Mouse (Mus musculus): ENCODE measurements at regions not wholly inside any gene's neighbourhood (a gene's known extent, or its start where the extent isn't known, plus 50 kb on each side); places are given as distances from the start of the nearest gene placed in this dataset.

GRCm38 (mm10) chr12:90903991-90904390, 165.8 kb upstream of the Dio2 start:
- Histone ChIP-seq H3K4me3 (ENCODE audit: low read depth, low read length) (no peak overlapping the region), H3K9ac (ENCODE audit: low read depth, low read length) (no peak overlapping the region), H3K27ac (ENCODE audit: low read length) (no peak overlapping the region), H3K4me1 (ENCODE audit: control insufficient read depth, insufficient read depth, low read length) (no peaks in the 10 kb centered on the region), H3K9me3 (replicated peaks; ENCODE audit: control insufficient read depth, low read length, poor library complexity, severe bottlenecking) (no peaks in the 10 kb centered on the region), H3K4me2 (ENCODE audit: low read length) (no peak overlapping the region), H3K36me3 (ENCODE audit: control insufficient read depth, insufficient read depth, low read length) (no peaks in the 10 kb centered on the region), H3K27me3 (ENCODE audit: control insufficient read depth, insufficient read depth, low read depth, low read length) (no peaks in the 10 kb centered on the region)
- ATAC-seq, result no peak
- WGBS, result 79% methylated on average over 6 of the region's 6 CpGs

- ATAC-seq, result no peak
- Histone ChIP-seq H3K4me2 (ENCODE audit: low read length) (no peak overlapping the region), H3K9ac (ENCODE audit: low read depth, low read length) (no peak overlapping the region), H3K36me3 (ENCODE audit: control insufficient read depth, insufficient read depth, low read length) (no peaks in the 10 kb centered on the region), H3K4me1 (ENCODE audit: control insufficient read depth, insufficient read depth, low read length) (no peaks in the 10 kb centered on the region), H3K9me3 (replicated peaks; ENCODE audit: control insufficient read depth, low read length, poor library complexity, severe bottlenecking) (no peaks in the 10 kb centered on the region), H3K27me3 (ENCODE audit: control insufficient read depth, insufficient read depth, low read depth, low read length) (no peaks in the 10 kb centered on the region), H3K27ac (ENCODE audit: low read length) (no peak overlapping the region), H3K4me3 (ENCODE audit: low read depth, low read length) (no peak overlapping the region)
- 94% methylated on average over 9 of the region's 9 CpGs for WGBS
These were observed 155.6 kb upstream of the Dio2 start for GRCm38 (mm10) chr12:90893655-90894370.

- Histone ChIP-seq H3K36me3 (ENCODE audit: control insufficient read depth, insufficient read depth, low read length) (no peaks in the 10 kb centered on the region), H3K4me3 (ENCODE audit: low read depth, low read length) (no peak overlapping the region), H3K4me2 (ENCODE audit: low read length) (no peak overlapping the region), H3K27ac (ENCODE audit: low read length) (no peak overlapping the region), H3K9me3 (replicated peaks; ENCODE audit: control insufficient read depth, low read length, poor library complexity, severe bottlenecking) (no peaks in the 10 kb centered on the region), H3K9ac (ENCODE audit: low read depth, low read length) (no peak overlapping the region), H3K27me3 (ENCODE audit: control insufficient read depth, insufficient read depth, low read depth, low read length) (no peaks in the 10 kb centered on the region), H3K4me1 (ENCODE audit: control insufficient read depth, insufficient read depth, low read length) (no peaks in the 10 kb centered on the region)
- ATAC-seq, result no peak
- 87% methylated on average over 5 of the region's 5 CpGs for WGBS
These were observed 138.2 kb upstream of the Dio2 start for GRCm38 (mm10) chr12:90876230-90877005.

- H3K27me3 ChIP-seq (ENCODE audit: control insufficient read depth, insufficient read depth, low read depth, low read length), result no peaks in the 10 kb centered on the region
- no peaks in the 10 kb centered on the region for H3K9me3 ChIP-seq (replicated peaks; ENCODE audit: control insufficient read depth, low read length, poor library complexity, severe bottlenecking)
- H3K4me3 ChIP-seq (ENCODE audit: low read depth, low read length), result no peak overlapping the region
- no peak overlapping the region for H3K9ac ChIP-seq (ENCODE audit: low read depth, low read length)
- no peaks in the 10 kb centered on the region for H3K4me1 ChIP-seq (ENCODE audit: control insufficient read depth, insufficient read depth, low read length)
- H3K4me2 ChIP-seq (ENCODE audit: low read length), result no peak overlapping the region
- no peak overlapping the region for H3K27ac ChIP-seq (ENCODE audit: low read length)
- ATAC-seq, result no peak
- H3K36me3 ChIP-seq (ENCODE audit: control insufficient read depth, insufficient read depth, low read length), result no peaks in the 10 kb centered on the region
- 98% methylated on average over 3 of the region's 3 CpGs for WGBS
These were observed 136.6 kb upstream of the Dio2 start for GRCm38 (mm10) chr12:90874840-90875239.

GRCm38 (mm10) chr12:90873959-90874358, 135.7 kb upstream of the Dio2 start:
- no peak for ATAC-seq

GRCm38 (mm10) chr12:90866597-90866996, 128.4 kb upstream of the Dio2 start:
- Histone ChIP-seq H3K4me3 (ENCODE audit: low read depth, low read length) (no peak overlapping the region), H3K9ac (ENCODE audit: low read depth, low read length) (no peak overlapping the region), H3K27me3 (ENCODE audit: control insufficient read depth, insufficient read depth, low read depth, low read length) (no peaks in the 10 kb centered on the region), H3K36me3 (ENCODE audit: control insufficient read depth, insufficient read depth, low read length) (no peaks in the 10 kb centered on the region), H3K4me2 (ENCODE audit: low read length) (no peak overlapping the region), H3K4me1 (ENCODE audit: control insufficient read depth, insufficient read depth, low read length) (no peaks in the 10 kb centered on the region), H3K27ac (ENCODE audit: low read length) (no peak overlapping the region), H3K9me3 (replicated peaks; ENCODE audit: control insufficient read depth, low read length, poor library complexity, severe bottlenecking) (no peaks in the 10 kb centered on the region)
- ATAC-seq, result no peak
- WGBS, result 85% methylated on average over 4 of the region's 4 CpGs

More at GRCm38 (mm10) chr12:90873959-90874358, 135.7 kb upstream of the Dio2 start:
- H3K4me3 ChIP-seq (ENCODE audit: low read depth, low read length), result no peak overlapping the region
- H3K36me3 ChIP-seq (ENCODE audit: control insufficient read depth, insufficient read depth, low read length), result no peaks in the 10 kb centered on the region
- no peak overlapping the region for H3K4me2 ChIP-seq (ENCODE audit: low read length)
- no peak overlapping the region for H3K9ac ChIP-seq (ENCODE audit: low read depth, low read length)
- WGBS, result 91% methylated on average over 3 of the region's 3 CpGs
- no peaks in the 10 kb centered on the region for H3K9me3 ChIP-seq (replicated peaks; ENCODE audit: control insufficient read depth, low read length, poor library complexity, severe bottlenecking)
- H3K4me1 ChIP-seq (ENCODE audit: control insufficient read depth, insufficient read depth, low read length), result no peaks in the 10 kb centered on the region
- H3K27me3 ChIP-seq (ENCODE audit: control insufficient read depth, insufficient read depth, low read depth, low read length), result no peaks in the 10 kb centered on the region
- H3K27ac ChIP-seq (ENCODE audit: low read length), result no peak overlapping the region

- no peak overlapping the region for H3K27ac ChIP-seq (ENCODE audit: low read length)
- H3K9ac ChIP-seq (ENCODE audit: low read depth, low read length), result no peak overlapping the region
- no peak overlapping the region for H3K4me2 ChIP-seq (ENCODE audit: low read length)
- H3K27me3 ChIP-seq (ENCODE audit: control insufficient read depth, insufficient read depth, low read depth, low read length), result no peaks in the 10 kb centered on the region
- H3K36me3 ChIP-seq (ENCODE audit: control insufficient read depth, insufficient read depth, low read length), result no peaks in the 10 kb centered on the region
- H3K4me3 ChIP-seq (ENCODE audit: low read depth, low read length), result no peak overlapping the region
- no peak for ATAC-seq
- H3K4me1 ChIP-seq (ENCODE audit: control insufficient read depth, insufficient read depth, low read length), result no peaks in the 10 kb centered on the region
- no peaks in the 10 kb centered on the region for H3K9me3 ChIP-seq (replicated peaks; ENCODE audit: control insufficient read depth, low read length, poor library complexity, severe bottlenecking)
- WGBS, result 94% methylated on average over 3 of the region's 3 CpGs
These were observed 124.4 kb upstream of the Dio2 start for GRCm38 (mm10) chr12:90862632-90863031.

GRCm38 (mm10) chr12:90857746-90858145, 119.5 kb upstream of the Dio2 start:
- Histone ChIP-seq H3K27ac (ENCODE audit: low read length) (no peak overlapping the region), H3K9ac (ENCODE audit: low read depth, low read length) (no peak overlapping the region), H3K4me3 (ENCODE audit: low read depth, low read length) (no peak overlapping the region), H3K27me3 (ENCODE audit: control insufficient read depth, insufficient read depth, low read depth, low read length) (no peaks in the 10 kb centered on the region), H3K4me2 (ENCODE audit: low read length) (no peak overlapping the region), H3K4me1 (ENCODE audit: control insufficient read depth, insufficient read depth, low read length) (no peaks in the 10 kb centered on the region), H3K9me3 (replicated peaks; ENCODE audit: control insufficient read depth, low read length, poor library complexity, severe bottlenecking) (no peaks in the 10 kb centered on the region; the same call in 1 of the 2 replicates), H3K36me3 (ENCODE audit: control insufficient read depth, insufficient read depth, low read length) (no peaks in the 10 kb centered on the region)
- 70% methylated on average over 3 of the region's 3 CpGs for WGBS
- no peak for ATAC-seq

GRCm38 (mm10) chr12:90810666-90811065, 72.4 kb upstream of the Dio2 start:
- Histone ChIP-seq H3K36me3 (ENCODE audit: control insufficient read depth, insufficient read depth, low read length) (no peaks in the 10 kb centered on the region), H3K9me3 (replicated peaks; ENCODE audit: control insufficient read depth, low read length, poor library complexity, severe bottlenecking) (no peaks in the 10 kb centered on the region), H3K4me1 (ENCODE audit: control insufficient read depth, insufficient read depth, low read length) (no peaks in the 10 kb centered on the region), H3K27me3 (ENCODE audit: control insufficient read depth, insufficient read depth, low read depth, low read length) (no peaks in the 10 kb centered on the region), H3K27ac (ENCODE audit: low read length) (no peak overlapping the region), H3K4me2 (ENCODE audit: low read length) (no peak overlapping the region), H3K9ac (ENCODE audit: low read depth, low read length) (no peak overlapping the region), H3K4me3 (ENCODE audit: low read depth, low read length) (no peak overlapping the region)
- no peak for ATAC-seq
- WGBS, result 74% methylated on average over 6 of the region's 6 CpGs
